Mouse (Mus musculus) heart, postnatal 0 days (tissue): ENCODE results near the gene Creb3l4. TPM values are rescaled to one million over a fixed set of nuclear protein-coding genes. Genes with fewer than 3 reads are reported as not detected.

ENCODE experiments used
- ATAC-seq: fragments of 200-750 bp; cut with Nextera tagmentation; 2 replicates; pipeline ENCODE4 v1.8.0; 2017; ENCODE audit warnings: low read depth, moderate number of reproducible peaks, moderate library complexity; ENCODE audit not compliant: insufficient read depth
- DNase-seq: peaks from one replicate; pipeline ENCODE4 v3.0.0-alpha.2; 2016; ENCODE audit warnings: low spot score
- H3K27ac ChIP-seq: fragments of 300-500 bp; sonication (generic); 2 replicates; pipeline ENCODE4 v1.5.1; 2014; ENCODE audit warnings: low read depth, mild to moderate bottlenecking
- H3K27me3 ChIP-seq: fragments of 300-500 bp; sonication (generic); 2 replicates; pipeline ENCODE4 v1.6.1; 2014; ENCODE audit warnings: low read length, mixed read lengths; ENCODE audit not compliant: control insufficient read depth, insufficient read depth
- H3K36me3 ChIP-seq: fragments of 300-500 bp; sonication (generic); replicated peaks from 2 replicates; pipeline ENCODE4 v1.6.1; 2014; ENCODE audit warnings: low read length, mixed read lengths; ENCODE audit not compliant: control insufficient read depth, insufficient read depth
- H3K4me1 ChIP-seq: fragments of 300-500 bp; sonication (generic); 2 replicates; pipeline ENCODE4 v1.6.1; 2014; ENCODE audit warnings: antibody characterized with exemption; ENCODE audit not compliant: control insufficient read depth, insufficient read depth
- H3K4me2 ChIP-seq: fragments of 300-500 bp; sonication (generic); 2 replicates; pipeline ENCODE4 v1.6.1; 2014; ENCODE audit warnings: low read depth, mild to moderate bottlenecking, low read length, moderate library complexity
- H3K4me3 ChIP-seq: fragments of 300-500 bp; sonication (generic); 2 replicates; pipeline ENCODE4 v1.5.1; 2014; ENCODE audit warnings: low read depth, low read length
- H3K9ac ChIP-seq: fragments of 300-500 bp; sonication (generic); replicated peaks from 2 replicates; pipeline ENCODE4 v1.6.1; 2014; ENCODE audit warnings: low read depth, low read length, mixed read lengths
- H3K9me3 ChIP-seq: fragments of 300-500 bp; sonication (generic); replicated peaks from 2 replicates; pipeline ENCODE4 v1.6.1; 2016; ENCODE audit warnings: low read length; ENCODE audit not compliant: control insufficient read depth
- CTCF ChIP-seq: IDR thresholded peaks from 2 replicates; pipeline ENCODE4 v1.5.1; 2016; ENCODE audit warnings: antibody characterized with exemption, control low read depth, low read depth
- EP300 ChIP-seq: IDR thresholded peaks from 2 replicates; pipeline ENCODE4 v1.6.1; 2016; ENCODE audit warnings: antibody characterized with exemption, low read depth
- WGBS: fragments of 180-500 bp; shearing (Covaris S2); extraction: QIAGEN DNeasy Blood & Tissue Kit; methylation state at CpG from one replicate; pipeline ENCODE4 v1.1.7; 2014; 5-methylcytosine and 5-hydroxymethylcytosine counted together
- polyA plus RNA-seq: library from polyadenylated mRNA; unstranded; fragments of >200 nt; fragmentation: Nextera tagmentation; extraction: Ambion mirVana; gene quantifications from 2 replicates; pipeline ENCODE4 v1.2.1, GENCODE M21; 2015
- total RNA-seq: library from RNA; depleted of rRNA; stranded (reverse); fragments of >200 nt; gene quantifications from 2 replicates; pipeline ENCODE4 v1.2.3, GENCODE M21; 2014; ENCODE audit warnings: low replicate concordance

Creb3l4 gene
- total and polyA plus RNA-seq, 2 experiments from 2014 or later: 1.2 TPM; not detected in 1

GRCm38 (mm10) chr3:90222941-90223340 lies 20.4 kb downstream of the Creb3l4 start:
- H3K9me3 ChIP-seq: no peaks in the 10 kb centered on the region
- H3K4me3 ChIP-seq: no peak overlapping the region
- no peak for DNase-seq
- H3K27ac ChIP-seq: no peak overlapping the region
- TF ChIP-seq EP300: no peak
- TF ChIP-seq CTCF: no peak
- no peak overlapping the region for H3K9ac ChIP-seq
- no peak for ATAC-seq
- H3K4me1 ChIP-seq: 0 out of 2 replicates have a peak, but pooled peaks cover 4% of the 10 kb centered on the region
- no peaks in the 10 kb centered on the region for H3K27me3 ChIP-seq
- H3K36me3 ChIP-seq: peaks cover 13% of the 10 kb centered on the region; the same call in 1 of the 2 replicates
- H3K4me2 ChIP-seq: no peak overlapping the region
- WGBS: 49% methylated on average over 3 of the region's 3 CpGs

- H3K4me2 ChIP-seq: no peak overlapping the region
These were observed 20.9 kb downstream of the Creb3l4 start for GRCm38 (mm10) chr3:90222455-90222854.

GRCm38 (mm10) chr3:90221123-90221522 lies 22.2 kb downstream of the Creb3l4 start:
- H3K9ac ChIP-seq: peak overlapping the region; percentile 77
- no peak for ATAC-seq

More at GRCm38 (mm10) chr3:90222455-90222854, 20.9 kb downstream of the Creb3l4 start:
- Histone ChIP-seq H3K4me1 (0 out of 2 replicates have a peak, but pooled peaks cover 4% of the 10 kb centered on the region), H3K9ac (no peak overlapping the region), H3K4me3 (no peak overlapping the region), H3K9me3 (no peaks in the 10 kb centered on the region), H3K27me3 (no peaks in the 10 kb centered on the region), H3K36me3 (peaks cover 13% of the 10 kb centered on the region; the same call in 1 of the 2 replicates), H3K27ac (no peak overlapping the region)
- TF ChIP-seq EP300 (no peak), CTCF (no peak)
- DNase-seq (no peak), ATAC-seq (no peak)
- 83% methylated on average over 4 of the region's 4 CpGs for WGBS

GRCm38 (mm10) chr3:90220531-90220951 lies 22.8 kb downstream of the Creb3l4 start:
- H3K4me2 ChIP-seq: peak overlapping the region; percentile 82
- peak overlapping the region; percentile 77 for H3K9ac ChIP-seq
- H3K4me3 ChIP-seq: peak overlapping the region; percentile 62
- no peaks in the 10 kb centered on the region for H3K9me3 ChIP-seq
- DNase-seq (peak; percentile 79), ATAC-seq (peak; percentile 90)
- H3K27me3 ChIP-seq: no peaks in the 10 kb centered on the region
- H3K36me3 ChIP-seq: peaks cover 12% of the 10 kb centered on the region; the same call in 1 of the 2 replicates
- TF ChIP-seq EP300 (no peak), CTCF (no peak)
- H3K4me1 ChIP-seq: 0 out of 2 replicates have a peak, but pooled peaks cover 4% of the 10 kb centered on the region
- 0% methylated on average over 18 of the region's 20 CpGs for WGBS
- peak overlapping the region; percentile 81 for H3K27ac ChIP-seq

More at GRCm38 (mm10) chr3:90221123-90221522, 22.2 kb downstream of the Creb3l4 start:
- H3K4me1 ChIP-seq: 0 out of 2 replicates have a peak, but pooled peaks cover 4% of the 10 kb centered on the region
- H3K4me2 ChIP-seq: peak overlapping the region; percentile 82
- peak overlapping the region; percentile 81 for H3K27ac ChIP-seq
- TF ChIP-seq EP300: no peak
- TF ChIP-seq CTCF: no peak
- peak overlapping the region; percentile 62 for H3K4me3 ChIP-seq
- DNase-seq: no peak
- WGBS: 16% methylated on average over 5 of the region's 5 CpGs
- no peaks in the 10 kb centered on the region for H3K27me3 ChIP-seq
- peaks cover 13% of the 10 kb centered on the region; the same call in 1 of the 2 replicates for H3K36me3 ChIP-seq
- no peaks in the 10 kb centered on the region for H3K9me3 ChIP-seq

- DNase-seq (peak; percentile 55), ATAC-seq (peak; percentile 44)
- Histone ChIP-seq H3K4me1 (0 out of 2 replicates have a peak, but pooled peaks cover 4% of the 10 kb centered on the region), H3K4me3 (peak overlapping the region; percentile 62), H3K27me3 (no peaks in the 10 kb centered on the region), H3K9ac (peak overlapping the region; percentile 77), H3K9me3 (no peaks in the 10 kb centered on the region), H3K27ac (peak overlapping the region; percentile 81), H3K4me2 (peak overlapping the region; percentile 82), H3K36me3 (peaks cover 8% of the 10 kb centered on the region; the same call in 1 of the 2 replicates)
- TF ChIP-seq EP300: no peak
- TF ChIP-seq CTCF: peak; percentile 68
- 17% methylated on average over 6 of the region's 6 CpGs for WGBS
These were observed 23.2 kb downstream of the Creb3l4 start for GRCm38 (mm10) chr3:90220088-90220487.
